Mouse (Mus musculus) 416B (cell line): ENCODE data around the gene Ntng2.

Source experiments
- DNase-seq: peaks from one replicate; pipeline ENCODE4 v3.0.0; 2011; ENCODE audit warnings: low read depth

Ntng2 gene

GRCm38 (mm10) chr2:29252599-29253204 lies at the start of gene Ntng2:
TSS of gene Ntng2 (minus strand) at chr2:29253005.
- peak; percentile 95 for DNase-seq

DNA sequence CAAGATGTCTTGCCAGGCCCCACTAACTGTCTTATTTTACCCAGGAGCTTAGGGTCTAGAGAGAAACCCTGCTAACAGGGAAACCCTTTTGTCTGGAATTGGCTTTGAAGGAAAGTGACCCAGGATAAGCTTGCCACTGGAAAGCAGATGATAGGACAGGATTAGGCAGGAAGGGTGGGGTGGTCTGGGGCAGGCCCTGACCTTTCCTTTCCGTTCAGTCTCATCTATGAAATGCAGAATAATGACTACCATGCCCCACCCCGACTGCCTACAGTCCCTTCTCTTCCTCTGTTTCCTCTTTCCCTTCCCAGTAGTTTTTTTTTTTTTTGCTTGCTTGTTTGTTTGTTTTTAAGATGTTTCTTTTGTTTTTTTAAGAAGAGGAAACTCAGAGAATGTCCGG lies 42.8 kb upstream of the Ntng2 start:
- DNase-seq = no peak

DNA sequence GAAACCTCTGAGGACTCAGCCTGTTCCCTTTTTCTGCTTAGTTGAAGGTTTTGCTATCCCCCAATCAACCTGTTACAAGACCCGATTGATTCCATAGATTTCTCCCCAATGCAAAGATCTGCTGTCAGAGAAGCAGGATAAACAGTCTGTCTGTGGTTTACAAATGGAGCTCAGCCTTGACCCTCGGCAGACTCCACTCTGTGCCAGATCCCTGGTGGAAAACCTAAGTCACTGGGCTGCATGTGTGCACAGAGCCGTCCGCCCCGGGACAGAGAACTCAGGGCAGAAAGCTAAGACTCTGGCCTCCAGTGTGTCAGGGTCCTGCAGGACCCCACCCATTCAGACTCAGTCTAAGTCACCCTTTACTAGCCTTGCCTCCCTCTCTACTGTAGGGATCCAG lies 34.8 kb upstream of the Ntng2 start:
- no peak for DNase-seq

GRCm38 (mm10) chr2:29277703-29278121 lies 24.9 kb upstream of the Ntng2 start:
- no peak for DNase-seq

DNA sequence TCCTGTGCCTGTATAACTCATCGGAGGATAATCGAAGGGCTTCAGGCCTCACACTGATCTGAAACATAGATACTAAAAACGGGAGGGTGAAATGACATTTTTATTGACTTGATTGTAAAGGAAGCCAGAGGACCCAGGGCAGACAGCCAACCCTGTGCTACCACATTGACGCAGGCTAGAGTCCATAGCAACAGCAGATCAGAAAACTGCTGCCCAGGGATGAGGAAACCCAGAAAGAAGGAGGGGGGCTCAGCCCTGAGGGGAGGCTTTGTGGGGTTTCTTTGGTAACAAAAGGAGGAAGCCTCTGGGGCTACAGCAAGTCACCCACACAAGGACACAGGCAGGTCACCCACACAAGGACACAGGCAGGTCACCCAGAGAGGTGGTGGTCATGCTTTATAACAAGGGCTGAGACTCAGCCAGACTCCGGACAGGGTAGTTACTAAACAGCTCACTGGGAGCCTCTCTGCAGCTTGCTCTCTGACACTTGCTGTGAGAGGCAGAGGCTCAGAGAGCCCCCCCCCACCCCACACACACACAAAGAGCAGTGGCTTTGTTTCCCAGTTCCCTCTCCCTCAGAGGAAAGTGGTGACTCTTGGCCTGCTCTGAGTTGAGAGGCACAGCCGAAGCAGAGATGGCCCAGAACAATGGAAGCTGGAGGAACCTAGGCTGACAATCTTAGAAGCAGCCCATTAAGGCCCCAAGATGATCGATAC lies 19.2 kb upstream of the Ntng2 start:
- DNase-seq = peak; percentile 32

DNA sequence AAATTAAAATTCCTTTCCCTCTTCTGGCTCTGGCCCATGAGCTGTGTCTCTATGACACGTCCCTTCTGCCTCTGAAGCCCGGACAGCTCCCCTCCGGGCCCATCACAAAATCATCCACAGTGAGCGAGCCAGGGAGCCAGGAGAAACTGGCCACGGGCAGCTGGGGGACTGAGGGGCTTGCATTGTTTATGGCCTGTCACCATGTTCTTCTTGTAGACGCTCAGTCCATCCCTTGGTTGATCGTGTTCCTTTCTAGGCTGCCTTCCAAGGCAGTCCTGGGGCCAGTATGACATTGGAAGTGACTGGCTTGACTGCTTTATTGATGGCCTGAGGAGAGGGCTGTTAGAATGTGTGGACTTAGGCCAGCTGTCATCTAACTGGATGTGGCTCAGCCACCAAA lies 18.3 kb upstream of the Ntng2 start:
- no peak for DNase-seq

DNA sequence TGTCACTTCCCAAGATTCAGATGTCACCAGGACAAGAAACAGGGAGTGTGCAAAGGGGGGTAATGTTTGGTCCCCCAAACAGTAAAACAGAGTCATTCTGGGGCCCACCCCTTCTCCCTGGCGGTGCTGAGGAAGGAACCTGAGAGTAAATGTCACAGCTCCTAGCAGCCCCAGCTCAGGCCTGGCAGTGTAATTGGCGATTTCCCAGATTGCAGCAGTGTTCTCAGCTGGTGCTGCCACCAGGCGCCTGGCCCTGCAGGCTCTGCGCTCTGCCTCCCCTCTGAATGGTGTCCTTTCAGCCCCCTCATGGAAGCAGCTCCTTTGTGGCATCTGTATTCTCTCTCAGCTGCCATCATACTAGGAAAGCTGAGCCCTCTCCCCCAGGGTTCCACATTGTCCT lies 14.0 kb upstream of the Ntng2 start:
- DNase-seq = no peak

- no peak for DNase-seq
Observed at GRCm38 (mm10) chr2:29262436-29262915, 9.7 kb upstream of the Ntng2 start.

DNA sequence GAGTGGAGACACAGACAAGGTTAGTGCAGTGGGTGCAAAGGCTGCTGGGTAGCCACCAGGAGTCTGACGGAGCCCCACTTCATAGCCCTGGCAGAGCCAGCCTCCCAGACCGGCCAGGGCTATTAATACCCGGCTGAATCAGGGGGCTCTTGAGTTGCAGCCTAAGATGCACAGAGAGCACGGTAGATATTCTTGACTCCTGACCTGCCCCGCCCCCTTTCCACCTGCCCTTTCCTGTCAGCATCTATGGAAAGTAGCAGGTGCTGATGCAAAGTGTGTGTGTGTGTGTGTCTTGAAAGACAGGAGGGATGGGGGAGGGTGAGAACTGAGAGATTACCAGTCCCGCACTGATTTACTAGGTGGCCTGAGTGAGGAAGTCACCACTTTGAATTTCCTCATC lies 8.3 kb upstream of the Ntng2 start:
- DNase-seq = no peak

DNA sequence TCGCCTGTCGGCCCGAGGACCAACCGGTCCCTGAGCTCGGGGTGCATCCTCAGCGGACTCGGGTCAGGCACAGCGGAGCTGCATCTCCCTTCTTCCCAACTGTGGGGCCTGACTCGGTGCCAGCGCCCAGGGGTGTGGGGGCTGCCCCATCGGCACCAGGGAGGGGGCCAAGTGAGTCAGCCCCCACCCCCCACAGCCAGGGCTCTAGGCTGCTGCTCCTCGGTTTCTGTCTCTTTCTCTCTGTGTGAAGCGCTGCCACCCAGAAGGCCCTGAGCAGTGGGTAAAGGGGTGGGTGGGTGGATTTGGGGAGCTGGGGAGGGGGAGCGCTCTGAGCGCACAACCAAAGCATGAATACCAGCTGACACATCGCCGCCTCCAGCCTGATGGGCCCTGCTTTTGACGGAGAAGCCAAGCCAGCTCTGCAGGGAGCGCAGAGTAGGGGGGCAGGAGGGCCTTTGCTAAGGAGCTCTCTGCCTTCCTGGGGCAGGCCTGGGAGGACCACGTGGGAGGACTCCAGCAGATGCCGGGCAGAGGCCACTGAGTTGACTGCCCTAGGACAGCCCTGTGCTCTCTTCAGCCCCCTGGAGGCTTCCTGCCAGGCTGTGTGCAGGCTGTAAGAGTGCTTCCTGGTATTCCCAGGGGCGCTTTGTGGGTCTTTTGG lies 530 bp upstream of the Ntng2 start:
- peak; percentile 85 for DNase-seq

DNA sequence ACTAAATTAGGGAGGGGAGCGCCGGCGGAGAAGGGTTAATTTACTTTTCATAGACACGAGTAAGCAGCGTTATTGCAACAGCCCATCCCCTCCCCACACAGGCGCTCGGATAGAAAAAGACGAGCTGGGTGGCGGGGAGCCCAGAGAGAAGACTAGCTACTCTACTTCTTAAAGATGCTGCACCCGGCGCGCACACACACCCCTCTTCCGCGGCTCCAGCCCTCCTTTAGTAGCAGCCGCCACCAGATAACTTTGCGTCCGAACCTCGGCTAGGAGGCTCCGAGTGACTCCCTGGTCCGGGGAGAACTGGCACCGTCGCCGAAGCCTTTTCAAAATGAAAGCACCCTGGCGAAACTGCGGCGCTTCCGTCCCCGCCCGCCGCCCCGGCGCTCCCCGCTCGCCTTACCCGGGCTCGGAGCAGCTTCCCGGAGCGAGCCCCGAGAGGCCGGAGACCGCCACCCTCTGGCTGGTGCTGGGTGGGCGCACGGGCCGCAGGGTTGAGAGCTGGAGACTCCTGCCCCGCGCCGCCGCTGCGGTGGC lies 676 bp downstream of the Ntng2 start:
- DNase-seq = peak; percentile 51

- DNase-seq = peak; percentile 68
Observed at GRCm38 (mm10) chr2:29251095-29252058, 1.4 kb downstream of the Ntng2 start.

DNA sequence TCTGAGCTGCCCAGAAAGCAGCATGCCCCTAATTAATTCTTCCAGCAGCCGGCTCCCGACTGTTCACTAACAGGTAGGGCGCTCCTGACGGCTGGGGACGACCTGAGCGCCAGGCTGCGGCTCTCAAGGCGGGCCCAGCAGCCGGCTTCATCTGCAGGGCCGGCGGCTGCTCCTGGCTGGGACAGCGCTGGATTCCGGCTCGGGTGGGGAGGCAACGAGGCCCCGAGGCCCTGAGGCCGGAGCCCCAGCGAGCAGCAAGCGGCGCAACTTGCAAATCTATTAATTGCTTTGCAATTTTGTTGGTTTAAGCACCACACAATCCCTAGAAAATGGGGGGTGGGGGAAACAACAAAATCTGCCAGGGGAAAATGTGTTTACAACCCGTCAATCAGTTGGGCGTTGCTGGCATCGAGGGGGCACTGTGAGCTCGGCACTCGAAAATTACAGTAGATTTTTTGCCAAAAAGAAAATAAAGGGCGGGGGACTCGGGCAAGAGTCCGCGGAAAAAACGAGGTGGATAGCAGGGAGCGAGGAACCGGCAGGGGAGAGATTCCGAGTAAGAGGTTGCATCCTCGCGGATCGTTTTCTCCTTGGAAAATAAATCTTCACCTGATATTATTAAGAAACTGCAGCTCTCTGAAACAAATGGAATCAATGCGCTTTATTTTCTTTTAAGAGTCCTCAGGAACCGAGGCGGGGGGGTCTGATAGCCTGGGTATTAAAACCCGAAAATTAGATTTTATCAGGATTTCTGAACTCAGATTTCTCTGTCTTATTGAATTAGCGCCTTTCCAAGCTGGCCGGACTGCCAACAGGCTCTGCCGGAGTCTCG lies 2.3 kb downstream of the Ntng2 start:
- DNase-seq = no peak

GRCm38 (mm10) chr2:29249852-29250251 lies 3.0 kb downstream of the Ntng2 start:
- no peak for DNase-seq

DNA sequence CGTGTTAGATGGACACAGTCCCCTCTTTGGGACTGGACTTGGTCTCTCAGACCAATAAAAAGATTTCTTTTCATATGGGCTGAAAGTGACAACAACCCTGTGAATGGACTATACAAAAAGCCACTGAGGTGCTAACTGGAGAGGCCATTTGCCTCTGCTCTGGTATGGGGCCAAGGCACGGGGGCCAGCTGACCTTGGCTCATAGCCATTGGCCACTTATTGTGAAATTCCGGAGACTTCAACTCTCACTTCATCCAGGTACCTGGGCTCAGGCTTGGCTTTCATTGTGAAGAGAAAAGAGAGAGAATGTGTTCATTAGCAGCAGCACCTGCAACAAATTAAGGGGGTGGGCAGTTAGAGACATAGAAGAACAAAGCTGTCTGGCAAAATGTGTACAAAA lies 4.3 kb downstream of the Ntng2 start:
- DNase-seq = no peak

- peak; percentile 69 for DNase-seq
Observed at GRCm38 (mm10) chr2:29247386-29247785, 5.4 kb downstream of the Ntng2 start.

- no peak for DNase-seq
Observed at GRCm38 (mm10) chr2:29246891-29247290, 5.9 kb downstream of the Ntng2 start.

DNA sequence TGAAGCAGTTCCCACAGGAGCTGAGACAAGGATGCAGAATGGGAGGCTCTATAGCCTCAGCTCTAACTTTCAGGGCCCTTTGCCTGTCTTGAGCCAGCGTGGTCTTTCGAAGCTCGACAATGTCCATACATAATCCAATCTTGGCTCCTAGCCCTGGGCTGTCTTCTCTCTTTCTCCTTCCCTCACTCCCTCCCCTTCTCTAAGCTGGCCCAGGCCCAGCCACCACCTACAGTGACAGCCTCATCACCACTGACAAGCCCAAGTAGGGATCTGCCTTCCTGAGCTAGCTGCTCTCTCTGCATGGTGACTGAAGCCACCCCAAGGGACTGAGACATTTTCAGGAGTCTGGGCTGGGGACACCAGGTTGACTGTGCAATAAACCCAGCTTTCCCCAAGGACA lies 6.5 kb downstream of the Ntng2 start:
- no peak for DNase-seq

DNA sequence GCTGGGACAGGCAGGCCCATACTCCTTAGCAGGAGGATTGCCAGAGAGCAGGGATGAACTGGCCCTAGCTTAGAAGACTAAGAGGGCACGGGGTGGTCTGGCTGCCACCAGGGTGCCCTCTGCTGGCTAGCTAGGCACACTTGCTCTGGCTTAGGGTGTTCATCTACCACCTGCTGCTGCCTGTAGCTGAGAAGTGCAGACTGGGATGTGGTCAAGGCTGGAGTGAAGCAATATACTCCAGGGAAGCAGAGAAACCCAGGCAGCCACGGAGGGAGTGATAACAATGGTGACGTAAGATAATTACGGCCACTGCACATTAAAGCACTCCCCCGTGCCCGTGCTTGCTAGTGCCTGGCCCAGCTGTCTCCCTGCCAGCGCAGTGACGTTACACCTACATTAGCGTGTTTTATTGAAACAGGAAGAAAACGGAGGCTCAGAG lies 7.4 kb downstream of the Ntng2 start:
- DNase-seq = peak; percentile 95

- no peak for DNase-seq
Observed at GRCm38 (mm10) chr2:29239329-29239728, 13.5 kb downstream of the Ntng2 start.

DNA sequence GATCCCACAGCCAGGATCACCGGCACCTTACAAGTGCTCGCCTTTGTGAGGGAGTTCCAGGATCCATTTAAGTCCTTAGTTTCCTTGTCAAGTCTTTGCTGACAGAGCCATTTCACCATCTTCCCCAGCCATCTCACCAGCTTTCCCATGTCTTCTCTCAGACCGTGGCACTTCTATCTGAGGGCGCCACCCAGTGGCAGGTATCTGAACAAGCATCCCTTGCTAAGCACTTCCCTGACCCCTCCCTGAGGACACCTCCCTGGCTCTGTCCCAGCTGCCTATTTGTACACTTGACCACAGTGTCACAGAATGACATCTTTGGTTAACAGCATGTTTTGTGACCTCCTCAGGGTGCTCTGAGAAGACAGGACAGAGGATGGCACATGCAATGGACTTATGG lies 15.2 kb downstream of the Ntng2 start:
- peak; percentile 81 for DNase-seq
